Mouse (Mus musculus) left cerebral cortex, postnatal 36 days (tissue): ENCODE measurements around the gene Rnf217. TPM values are rescaled to one million over a fixed set of nuclear protein-coding genes. Genes with fewer than 3 reads are reported as not detected.

Source experiments
- DNase-seq, 2 experiments: peaks; one replicate each; pipeline ENCODE4 v3.0.0; 2021 to 2022; ENCODE audit warnings: low spot score in 2 of 2, mixed read lengths in 1 of 2
- intact Hi-C: fragments of 180-260 bp; cut with DNase I; formaldehyde crosslinking; loops from one replicate; pipeline ENCODE4 v1.15.1; 2025
- total RNA-seq, 2 experiments: library from RNA; stranded (reverse); gene quantifications; 2 replicates each; pipeline ENCODE4 v1.2.3; 2021

Gene Rnf217
- total RNA-seq, 2 experiments from 2014 or later = 10.9 to 13.6 TPM

- intact Hi-C loops = no loop called here
- DNase-seq = no peak
Observed at GRCm38 (mm10) chr10:31573267-31573666, 35.7 kb downstream of the Rnf217 start.

- intact Hi-C loops = no loop called here
- DNase-seq = no peak
Observed at GRCm38 (mm10) chr10:31557311-31557710, 51.7 kb downstream of the Rnf217 start.

- no peak for DNase-seq
- intact Hi-C loops = no loop called here
Observed at GRCm38 (mm10) chr10:31555433-31555960, 53.5 kb downstream of the Rnf217 start.

GRCm38 (mm10) chr10:31553302-31553701 lies 55.7 kb downstream of the Rnf217 start:
- intact Hi-C loops = no loop called here
- no peak for DNase-seq

GRCm38 (mm10) chr10:31551850-31552249 lies 57.1 kb downstream of the Rnf217 start:
- intact Hi-C loops = no loop called here
- DNase-seq = no peak

- intact Hi-C loops = no loop called here
- DNase-seq = no peak
Observed at GRCm38 (mm10) chr10:31551362-31551761, 57.6 kb downstream of the Rnf217 start.

- DNase-seq = no peak
- intact Hi-C loops = no loop called here
Observed at GRCm38 (mm10) chr10:31547156-31547555, 61.8 kb downstream of the Rnf217 start.

- no peak for DNase-seq
- intact Hi-C loops = no loop called here
Observed at GRCm38 (mm10) chr10:31544149-31544942, 64.6 kb downstream of the Rnf217 start.

GRCm38 (mm10) chr10:31540518-31540917 lies 68.5 kb downstream of the Rnf217 start:
- DNase-seq = no peak
- intact Hi-C loops = no loop called here

GRCm38 (mm10) chr10:31539351-31539750 lies 69.6 kb downstream of the Rnf217 start:
- intact Hi-C loops = no loop called here
- DNase-seq = no peak

GRCm38 (mm10) chr10:31538721-31539120 lies 70.3 kb downstream of the Rnf217 start:
- intact Hi-C loops = no loop called here
- no peak for DNase-seq

GRCm38 (mm10) chr10:31538243-31538642 lies 70.7 kb downstream of the Rnf217 start:
- DNase-seq = no peak
- intact Hi-C loops = no loop called here

- no peak for DNase-seq
- intact Hi-C loops = no loop called here
Observed at GRCm38 (mm10) chr10:31537213-31537612, 71.8 kb downstream of the Rnf217 start.

- intact Hi-C loops = no loop called here
- no peak for DNase-seq
Observed at GRCm38 (mm10) chr10:31535046-31535445, 73.9 kb downstream of the Rnf217 start.

GRCm38 (mm10) chr10:31533270-31533826 lies 75.6 kb downstream of the Rnf217 start:
- intact Hi-C loops = no loop called here
- DNase-seq = no peak

GRCm38 (mm10) chr10:31532782-31533181 lies 76.2 kb downstream of the Rnf217 start:
- no peak for DNase-seq
- intact Hi-C loops = no loop called here

- intact Hi-C loops = no loop called here
- DNase-seq = no peak
Observed at GRCm38 (mm10) chr10:31528297-31528984, 80.5 kb downstream of the Rnf217 start.

- intact Hi-C loops = no loop called here
- no peak for DNase-seq
Observed at GRCm38 (mm10) chr10:31525705-31526104, 83.3 kb downstream of the Rnf217 start.

GRCm38 (mm10) chr10:31519420-31519819 lies 89.6 kb downstream of the Rnf217 start:
- intact Hi-C loops = no loop called here

GRCm38 (mm10) chr10:31518210-31518609 lies 90.8 kb downstream of the Rnf217 start:
- intact Hi-C loops = no loop called here
- no peak for DNase-seq

More at GRCm38 (mm10) chr10:31519420-31519819, 89.6 kb downstream of the Rnf217 start:
- DNase-seq = no peak
